Mouse (Mus musculus): Measurements from ENCODE around the gene Actn1.

The Actn1 gene

DNA sequence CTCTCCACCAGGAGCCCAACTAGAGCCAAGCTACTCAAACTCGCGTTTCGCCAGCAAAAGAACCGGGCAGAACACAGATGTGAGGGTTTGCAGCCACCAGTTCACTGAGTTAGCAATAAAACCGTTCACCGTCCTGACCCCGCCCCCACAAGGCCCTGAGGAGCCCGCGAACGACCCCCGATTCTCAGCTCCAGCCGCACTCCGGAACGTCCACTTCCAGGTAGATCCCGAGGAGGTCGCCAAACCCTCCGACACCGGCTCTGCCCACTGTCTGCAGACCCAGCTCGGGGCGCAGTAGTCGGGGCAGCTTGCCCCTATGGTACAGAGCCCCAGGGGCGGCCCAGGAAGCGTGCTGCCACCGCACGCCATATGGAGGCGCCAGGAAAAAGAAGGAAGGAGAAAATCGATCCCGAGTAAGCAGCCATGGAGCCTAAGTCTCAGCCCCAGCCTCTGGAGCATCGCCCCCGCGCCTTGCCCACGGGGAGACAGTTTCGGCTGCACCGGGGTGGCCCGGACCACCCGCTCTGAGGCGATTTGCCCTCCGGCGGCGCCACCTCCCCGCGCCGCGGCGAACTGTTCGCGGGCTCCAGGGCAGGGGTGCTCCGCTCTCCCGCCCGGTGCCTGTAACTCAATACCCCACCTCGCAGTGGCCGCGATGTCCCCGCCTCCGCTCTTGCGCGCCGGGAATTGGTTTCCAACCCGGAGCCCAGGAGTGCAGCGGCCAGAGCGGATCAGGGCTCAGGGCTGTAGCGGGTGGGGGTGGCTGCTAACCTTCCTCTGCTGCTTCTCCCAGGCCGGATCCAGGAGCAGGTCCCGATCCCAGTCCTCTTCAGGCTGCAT lies 735 bp downstream of the Actn1 start:
- peak; percentile 79 to 83 for DNase-seq

- no peak for DNase-seq
These were observed 1.5 kb downstream of the Actn1 start for GRCm38 (mm10) chr12:80258520-80259215.

- DNase-seq, result no peak
These were observed 8.2 kb downstream of the Actn1 start for GRCm38 (mm10) chr12:80251978-80252377.

DNA sequence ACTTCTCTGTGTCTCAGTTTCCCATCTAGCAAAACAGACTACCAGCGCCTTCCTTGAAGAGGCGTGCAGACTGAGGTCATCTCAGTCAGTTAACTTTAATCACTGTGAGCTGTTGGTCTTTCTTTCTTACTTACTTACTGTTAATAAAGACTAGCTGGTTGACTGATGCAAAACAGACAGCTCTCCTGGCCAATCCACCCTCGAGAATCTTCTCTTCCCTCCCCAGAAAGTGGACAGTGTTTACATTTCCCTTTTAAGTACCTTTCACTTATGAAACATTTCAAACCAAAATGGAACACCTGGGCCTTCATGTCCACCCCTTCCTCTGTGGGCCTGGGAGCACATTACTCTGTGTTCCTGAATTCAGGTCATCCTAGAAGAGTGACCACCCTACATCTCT lies 8.6 kb downstream of the Actn1 start:
- peak in 1 of 2 experiments; percentile 65 for DNase-seq

- DNase-seq, result no peak
These were observed 10.6 kb downstream of the Actn1 start for GRCm38 (mm10) chr12:80249539-80249938.

GRCm38 (mm10) chr12:80247067-80247466 lies 13.1 kb downstream of the Actn1 start:
- DNase-seq, result no peak

GRCm38 (mm10) chr12:80246505-80246904 lies 13.7 kb downstream of the Actn1 start:
- no peak for DNase-seq

- DNase-seq, result no peak
These were observed 15.4 kb downstream of the Actn1 start for GRCm38 (mm10) chr12:80244755-80245154.

DNA sequence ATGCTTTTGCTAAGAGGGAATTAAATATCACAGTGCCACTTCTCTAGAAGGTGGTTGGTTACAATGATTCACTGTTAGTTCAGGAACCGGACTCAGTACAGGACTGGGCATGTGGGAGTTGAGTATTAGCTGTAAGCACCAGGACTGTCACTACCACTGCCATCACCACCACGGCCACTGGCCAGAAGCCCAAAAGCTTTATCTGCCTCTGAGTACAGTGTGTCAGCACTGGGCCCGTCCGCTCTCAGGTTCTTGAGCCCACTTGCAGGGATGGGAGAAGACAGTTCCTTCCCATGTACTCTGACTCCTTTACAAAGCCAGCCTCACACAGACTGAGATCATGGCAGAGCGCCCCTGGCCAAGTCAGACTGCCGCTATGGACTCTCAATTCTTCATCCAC lies 16.0 kb downstream of the Actn1 start:
- DNase-seq, result no peak

GRCm38 (mm10) chr12:80243335-80243734 lies 16.8 kb downstream of the Actn1 start:
- DNase-seq, result peak in 1 of 2 experiments; percentile 73

GRCm38 (mm10) chr12:80239445-80239844 lies 20.7 kb downstream of the Actn1 start:
- DNase-seq, result no peak

- no peak for DNase-seq
These were observed 21.6 kb downstream of the Actn1 start for GRCm38 (mm10) chr12:80238523-80238922.

DNA sequence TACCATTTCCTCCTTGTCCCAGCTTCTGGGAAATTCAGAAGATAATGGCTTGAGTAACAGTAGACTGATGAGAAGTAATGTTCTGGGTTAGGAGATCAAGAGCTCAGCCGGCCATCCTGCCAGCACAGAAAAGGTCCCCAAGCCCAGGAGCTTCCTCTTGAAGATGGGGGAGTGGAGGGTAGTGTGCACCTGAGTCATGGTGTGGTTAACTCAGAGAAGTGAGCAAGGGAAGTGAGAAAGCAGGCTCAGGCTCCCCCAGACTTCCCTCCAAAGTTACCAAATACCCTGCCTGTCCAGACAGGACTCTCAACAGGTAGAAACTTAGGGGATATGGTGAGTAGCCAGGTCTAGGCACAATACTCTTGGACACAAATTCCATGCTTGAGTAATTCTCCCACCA lies 24.9 kb downstream of the Actn1 start:
- DNase-seq, result no peak

DNA sequence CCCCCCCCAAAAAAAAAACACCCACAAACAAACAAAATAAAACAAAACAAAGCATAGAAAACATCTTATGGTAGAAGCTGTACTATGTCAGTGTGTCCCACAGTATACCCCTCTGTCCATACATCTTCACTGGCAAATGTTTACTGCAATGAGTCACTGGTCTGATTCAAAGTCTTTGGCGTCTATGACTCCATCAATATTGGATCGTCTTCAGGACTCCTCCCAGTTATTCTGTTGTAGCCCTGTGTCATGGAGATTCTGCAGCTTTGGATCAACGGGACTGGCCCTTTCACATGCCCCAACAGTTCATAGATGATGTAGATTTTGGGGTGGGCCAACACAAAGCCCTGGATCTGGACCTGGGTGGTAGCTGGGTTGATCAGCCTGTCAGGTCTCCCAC lies 25.9 kb downstream of the Actn1 start:
- no peak for DNase-seq

DNA sequence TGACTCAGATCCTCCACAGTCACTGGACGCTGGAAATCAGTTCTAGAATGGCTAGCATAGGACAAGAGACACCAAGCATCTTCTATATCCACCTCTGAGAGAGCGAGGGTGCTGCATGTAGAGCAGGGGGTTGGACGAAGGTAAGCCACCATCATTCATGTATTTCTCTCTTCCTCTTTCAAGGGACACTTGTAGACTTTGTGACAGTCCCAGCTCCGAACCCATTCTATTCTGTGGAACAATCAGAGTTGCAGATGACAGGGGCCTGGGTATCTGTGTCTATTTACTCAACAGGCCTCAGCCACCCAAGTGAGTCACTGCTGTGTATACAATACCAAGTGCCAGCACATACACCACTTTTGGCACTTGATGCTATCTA lies 27.3 kb downstream of the Actn1 start:
- no peak for DNase-seq

DNA sequence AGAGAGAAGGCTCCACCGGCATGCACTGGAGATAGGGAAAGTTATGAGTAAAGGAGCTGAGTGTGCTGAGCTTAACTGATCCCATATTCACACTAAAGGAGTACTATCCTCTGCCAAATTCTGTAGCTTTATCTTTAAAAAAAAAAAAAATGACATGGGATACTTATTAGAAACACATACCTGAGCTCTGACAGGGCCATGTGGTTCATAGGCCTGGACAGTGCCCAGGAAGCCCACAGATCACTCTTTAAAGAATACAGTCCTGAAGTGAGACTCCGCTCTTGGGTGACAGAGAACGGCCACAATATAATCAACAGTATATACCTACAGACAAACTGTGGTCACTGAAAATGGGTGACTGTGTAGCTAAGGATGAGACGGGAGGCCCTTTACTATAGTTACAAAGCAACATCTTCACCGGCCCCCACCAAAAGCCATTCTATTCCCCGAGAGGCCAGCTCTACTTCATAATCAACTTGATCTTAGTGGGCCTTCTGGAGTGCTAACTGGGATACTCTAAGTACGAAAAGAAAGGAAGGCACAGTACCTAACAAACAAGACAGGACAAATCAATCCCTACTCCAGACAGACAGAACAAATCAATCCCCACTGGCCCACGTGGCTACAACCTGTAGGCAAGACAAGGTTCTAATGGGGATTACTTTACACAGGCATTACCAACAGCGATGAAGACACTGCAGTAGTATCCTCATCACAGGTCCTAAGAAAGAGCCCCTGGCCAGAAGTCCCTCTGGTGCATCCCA lies 27.9 kb downstream of the Actn1 start:
- DNase-seq, result no peak

- no peak for DNase-seq
These were observed 28.9 kb downstream of the Actn1 start for GRCm38 (mm10) chr12:80231317-80231716.

GRCm38 (mm10) chr12:80230854-80231253 lies 29.3 kb downstream of the Actn1 start:
- no peak for DNase-seq

DNA sequence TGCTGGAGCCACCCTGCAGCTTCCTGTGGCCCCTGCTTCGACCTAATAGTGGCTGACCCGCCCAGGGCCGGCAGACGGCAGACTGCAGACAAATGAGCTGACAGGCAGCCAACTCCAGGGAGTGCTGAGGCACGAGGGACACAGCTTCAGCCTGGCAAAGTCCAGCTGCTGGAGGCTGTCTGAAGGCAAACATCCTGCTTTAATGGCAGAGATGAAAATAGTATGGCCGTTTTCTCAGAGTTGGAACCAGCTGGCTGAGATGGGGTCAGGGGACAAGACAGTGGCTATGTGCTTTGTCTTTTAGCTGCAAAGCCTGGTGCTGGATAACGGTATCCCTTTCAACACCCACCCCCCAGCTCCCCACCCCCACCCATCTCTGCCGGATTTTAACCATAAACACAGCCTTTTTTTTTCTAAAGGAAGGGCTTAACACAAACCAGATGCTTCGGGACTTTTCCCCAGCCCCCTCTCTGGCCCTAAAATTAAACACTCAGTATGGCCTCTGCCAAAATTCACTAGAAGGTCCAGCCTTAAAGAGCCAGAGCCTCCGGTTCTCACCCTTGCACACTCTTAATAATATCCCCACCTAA lies 30.0 kb downstream of the Actn1 start:
- peak; percentile 89 to 93 for DNase-seq

DNA sequence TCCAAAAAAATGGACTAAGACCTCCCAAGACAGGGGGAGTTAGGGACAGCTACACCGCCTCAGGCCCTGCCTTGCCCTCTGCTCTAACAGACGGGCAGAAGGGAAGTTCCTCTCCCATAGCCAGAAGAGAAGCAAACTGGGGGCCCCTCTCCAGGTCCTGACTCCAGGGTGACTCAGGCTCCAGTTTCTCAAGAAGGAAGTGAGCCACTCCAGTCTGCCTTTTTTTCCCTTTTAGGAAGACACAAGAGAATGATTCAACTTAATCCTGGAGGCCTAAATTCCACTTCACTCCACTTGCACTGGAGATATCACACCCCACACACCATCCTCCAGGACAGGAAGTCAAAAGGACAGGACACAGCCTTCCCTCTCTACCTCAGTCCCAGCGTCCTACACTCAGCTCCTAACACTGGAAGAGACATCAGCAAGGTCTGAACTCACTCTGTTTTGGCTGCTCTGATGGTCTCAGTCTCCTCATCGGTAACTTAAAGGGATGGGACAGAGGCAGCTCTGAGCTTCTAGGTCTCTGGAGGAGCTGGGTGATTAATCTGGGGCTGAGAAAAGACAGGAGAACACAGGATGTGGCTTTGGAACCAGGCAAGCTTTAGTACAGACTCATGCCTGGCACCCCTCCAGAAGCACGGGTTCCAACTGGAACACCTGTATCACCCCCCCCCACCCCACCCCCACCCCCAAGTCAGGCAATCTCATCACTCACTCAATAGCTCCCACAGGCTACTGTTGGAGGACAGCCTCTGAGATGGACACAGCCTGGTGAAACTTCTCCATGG lies 31.0 kb downstream of the Actn1 start:
- peak in 1 of 2 experiments; percentile 60 for DNase-seq

GRCm38 (mm10) chr12:80228356-80228755 lies 31.8 kb downstream of the Actn1 start:
- DNase-seq, result peak in 1 of 2 experiments; percentile 61

GRCm38 (mm10) chr12:80227835-80228234 lies 32.3 kb downstream of the Actn1 start:
- peak; percentile 66 to 80 for DNase-seq

All from lung, adult 18-20 months (tissue).